Mouse (Mus musculus) kidney, adult 9 months (tissue): ENCODE data around the gene Tbx22.

Experiments used
- DNase-seq: peaks from one replicate; pipeline ENCODE4 v3.0.0; 2022

Tbx22 gene

DNA sequence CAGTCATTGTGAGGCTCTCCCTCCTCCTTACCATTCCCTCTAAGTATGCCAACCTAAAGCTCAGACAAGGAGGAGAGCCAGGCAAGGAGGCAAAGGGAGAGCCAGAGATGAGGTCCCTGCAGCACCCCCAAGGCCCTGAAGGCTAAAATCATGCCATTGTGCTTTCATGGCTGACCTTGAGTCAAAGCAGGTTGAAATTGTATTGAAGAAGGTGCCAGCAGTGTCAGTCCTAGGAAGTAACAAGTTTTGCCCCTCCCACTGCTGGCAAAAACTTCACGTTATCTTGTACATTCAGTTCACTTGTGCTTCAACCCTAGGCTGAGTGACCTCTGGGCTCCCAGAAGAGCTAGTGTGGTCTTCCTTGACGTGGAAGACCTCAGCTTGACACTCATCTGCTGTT is at the start of gene Tbx22:
TSS of gene Tbx22 (plus strand) at position 301 of the 400 bp plus-strand sequence.
- DNase-seq, result no peak

DNA sequence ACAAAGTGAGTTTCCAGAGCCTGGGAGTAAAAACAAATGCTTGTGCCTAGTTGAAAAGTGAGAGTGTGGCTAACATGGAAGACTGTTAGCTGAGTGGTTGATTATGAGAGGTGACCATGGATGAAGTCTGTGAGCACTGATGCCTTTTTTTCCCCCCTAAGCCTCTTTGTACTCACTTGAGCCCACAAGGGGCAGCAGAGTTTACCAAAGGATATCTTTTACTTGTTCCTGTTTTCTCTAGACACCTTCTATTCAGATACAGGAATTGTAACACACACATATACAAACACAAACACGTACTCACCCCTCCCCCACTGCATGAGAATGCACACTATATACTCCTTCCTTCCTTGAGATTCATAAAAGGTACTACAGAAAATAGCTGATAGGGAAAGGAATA is 913 bp downstream of the Tbx22 start:
- DNase-seq, result no peak

DNA sequence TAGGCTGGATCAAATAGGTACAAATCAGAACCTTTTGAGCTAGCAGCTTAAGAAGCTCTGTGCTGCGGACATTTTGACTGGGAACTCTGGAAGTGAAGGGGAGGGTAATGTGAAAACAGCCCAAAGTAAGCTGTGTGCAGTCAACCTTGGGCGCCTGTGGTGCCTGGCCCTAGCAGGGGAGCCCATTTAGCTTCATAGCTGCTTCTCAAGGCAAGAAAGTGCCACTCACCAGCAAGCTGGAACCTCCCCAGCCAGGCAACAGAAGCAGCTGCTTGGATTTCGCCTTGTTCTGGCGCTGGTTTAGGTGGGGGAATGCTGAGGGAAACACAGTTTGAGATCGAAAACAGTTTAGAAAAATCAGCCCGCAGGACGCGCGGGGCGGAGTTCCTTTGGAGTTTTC is 11.4 kb downstream of the Tbx22 start:
- no peak for DNase-seq

DNA sequence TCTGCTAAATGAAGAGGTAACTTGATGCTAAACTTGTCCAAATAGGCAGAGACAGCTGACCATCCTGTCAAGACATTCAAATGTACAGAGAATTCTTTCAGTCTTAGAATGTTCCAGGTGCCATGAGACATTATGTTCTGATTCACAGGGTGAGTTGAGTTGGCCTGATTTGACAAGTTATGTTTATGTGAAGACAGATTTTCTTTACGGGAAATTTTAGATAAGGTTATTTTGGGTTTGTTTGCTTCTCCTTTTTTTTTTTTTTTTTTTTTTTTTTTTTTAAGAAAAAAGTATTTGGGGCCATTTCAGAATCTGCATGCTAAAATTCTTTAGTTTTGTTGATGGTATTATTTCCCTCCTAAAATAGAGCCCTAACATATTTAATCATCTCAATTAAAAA is 40.8 kb downstream of the Tbx22 start:
- DNase-seq, result no peak

DNA sequence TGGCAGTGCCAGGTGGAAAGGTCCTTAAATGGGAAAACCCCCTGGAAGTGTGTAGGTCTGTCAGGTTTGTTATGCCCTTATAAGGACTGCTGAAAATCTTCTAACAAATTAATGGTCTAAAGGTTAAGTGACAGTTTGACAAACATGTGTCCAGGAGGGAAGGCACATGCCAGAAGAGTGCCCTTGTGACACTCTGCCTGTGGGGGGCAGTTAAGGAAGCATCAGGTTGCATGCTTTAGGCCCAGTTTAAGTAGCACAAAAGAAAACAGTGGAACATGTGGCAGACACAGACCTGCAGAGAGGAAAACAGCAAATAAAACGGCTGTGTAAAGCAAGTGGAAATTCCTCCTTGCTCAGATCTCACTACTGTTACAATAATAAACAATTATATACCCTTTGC is 55.8 kb downstream of the Tbx22 start:
- DNase-seq, result no peak
